Mouse (Mus musculus) midbrain, embryonic 15.5 days (tissue): ENCODE data around the gene Serpina3b. TPM values are rescaled to one million over a fixed set of nuclear protein-coding genes. Genes with fewer than 3 reads are reported as not detected.
"Not testable (repeated sequence)": the region's sequence is repeated elsewhere in the genome, so short reads cannot be mapped to it uniquely, and the experiment has no call there.

Experiments used
- ATAC-seq: fragments of 200-750 bp; cut with Nextera tagmentation; replicated peaks from 2 replicates; pipeline ENCODE4 v1.8.0; 2017; ENCODE audit warnings: moderate TSS enrichment
- H3K27ac ChIP-seq: fragments of 300-500 bp; sonication (generic); 2 replicates; pipeline ENCODE4 v1.5.1; 2015; ENCODE audit warnings: mild to moderate bottlenecking, inconsistent platforms
- H3K27me3 ChIP-seq: fragments of 300-500 bp; sonication (generic); replicated peaks from 2 replicates; pipeline ENCODE4 v1.6.1; 2015; ENCODE audit warnings: inconsistent platforms
- H3K36me3 ChIP-seq: fragments of 300-500 bp; sonication (generic); replicated peaks from 2 replicates; pipeline ENCODE4 v1.6.1; 2015; ENCODE audit warnings: inconsistent platforms
- H3K4me1 ChIP-seq: fragments of 300-500 bp; sonication (generic); 2 replicates; pipeline ENCODE4 v1.6.1; 2015; ENCODE audit warnings: inconsistent platforms
- H3K4me2 ChIP-seq: fragments of 300-500 bp; sonication (generic); 2 replicates; pipeline ENCODE4 v1.6.1; 2015; ENCODE audit warnings: inconsistent platforms, mild to moderate bottlenecking, moderate library complexity
- H3K4me3 ChIP-seq: fragments of 300-500 bp; sonication (generic); 2 replicates; pipeline ENCODE4 v1.5.1; 2015; ENCODE audit warnings: mild to moderate bottlenecking, inconsistent platforms
- H3K9ac ChIP-seq: fragments of 300-500 bp; sonication (generic); 2 replicates; pipeline ENCODE4 v1.6.1; 2015; ENCODE audit warnings: mild to moderate bottlenecking, inconsistent platforms
- H3K9me3 ChIP-seq: fragments of 300-500 bp; sonication (generic); 2 replicates; pipeline ENCODE4 v1.6.1; 2016; ENCODE audit warnings: inconsistent platforms
- WGBS: fragments of 180-500 bp; shearing (Covaris S2); methylation state at CpG from one replicate; pipeline ENCODE4 v1.1.7; 2015; ENCODE audit warnings: mixed read lengths; 5-methylcytosine and 5-hydroxymethylcytosine counted together
- polyA plus RNA-seq: library from polyadenylated mRNA; unstranded; fragments of >200 nt; fragmentation: Nextera tagmentation; extraction: Ambion mirVana; gene quantifications from 2 replicates; pipeline ENCODE4 v1.2.1, GENCODE M21; 2015

The Serpina3b gene
- not detected in 2 replicates for polyA plus RNA-seq

DNA sequence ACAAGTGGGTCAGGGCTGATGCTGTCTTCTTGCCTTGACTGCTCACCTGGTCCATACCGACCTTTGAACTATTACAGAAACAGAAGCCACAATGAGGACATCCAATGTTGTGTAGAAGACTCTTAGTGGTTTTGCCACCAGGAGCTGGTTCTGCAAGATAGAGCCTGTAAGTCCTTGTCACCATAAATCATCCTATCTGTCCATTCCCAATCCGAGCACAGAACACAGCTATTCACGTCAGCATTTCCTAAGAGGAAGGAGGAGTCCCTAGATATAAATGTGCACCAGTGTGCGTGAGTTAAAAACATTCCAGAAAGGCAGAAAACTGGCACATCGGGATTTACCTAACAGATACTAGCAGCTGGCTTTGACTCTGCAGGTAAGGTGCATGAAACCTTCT is at the start of gene Serpina3b:
TSS of gene Serpina3b (plus strand) at position 301 of the 400 bp plus-strand sequence.
- Histone ChIP-seq H3K4me3 (no peak within 1 kb of the TSS), H3K4me2 (no peak within 1 kb of the TSS), H3K4me1 (no peaks in the 10 kb centered on the region), H3K27me3 (no peaks in the 10 kb centered on the region), H3K9me3 (no peaks in the 10 kb centered on the region), H3K36me3 (no peaks in the 10 kb centered on the region), H3K27ac (no peak within 1 kb of the TSS), H3K9ac (no peak within 1 kb of the TSS)
- 86% methylated on average over 5 of the region's 5 CpGs for WGBS
- ATAC-seq: no peak

DNA sequence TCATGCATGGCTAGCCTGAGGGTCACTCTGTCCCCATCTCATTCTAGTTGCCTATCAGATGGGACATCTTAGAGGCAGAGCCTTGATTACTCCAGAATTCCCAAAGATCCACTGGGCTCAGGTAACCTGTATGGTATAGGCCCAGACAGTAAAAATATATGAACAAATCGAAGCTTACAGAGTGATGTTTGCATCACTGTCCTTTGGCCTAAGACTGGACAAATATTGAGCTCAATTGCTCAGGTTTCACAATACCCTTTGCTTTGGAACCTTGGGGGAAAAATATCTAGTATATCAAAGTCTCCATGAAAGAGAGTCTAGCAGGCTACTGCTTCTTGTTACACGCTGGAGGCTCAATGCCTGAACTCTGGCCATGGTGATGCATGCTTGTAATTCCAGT is 37.7 kb upstream of the Serpina3b start:
- ATAC-seq: no peak
- no peak overlapping the region for H3K4me2 ChIP-seq
- WGBS: 69% methylated on average over 2 of the region's 2 CpGs

GRCm38 (mm10) chr12:104091303-104091702 is 36.5 kb upstream of the Serpina3b start:
- no peaks in the 10 kb centered on the region for H3K36me3 ChIP-seq
- 81% methylated on average over 1 of the region's 1 CpGs for WGBS
- no peak overlapping the region for H3K27ac ChIP-seq
- H3K9me3 ChIP-seq: no peaks in the 10 kb centered on the region
- no peaks in the 10 kb centered on the region for H3K4me1 ChIP-seq
- no peak overlapping the region for H3K4me3 ChIP-seq
- no peak for ATAC-seq
- no peak overlapping the region for H3K9ac ChIP-seq
- no peak overlapping the region for H3K4me2 ChIP-seq
- H3K27me3 ChIP-seq: no peaks in the 10 kb centered on the region

More for the DNA sequence above, 37.7 kb upstream of the Serpina3b start:
- H3K9ac ChIP-seq: no peak overlapping the region
- no peaks in the 10 kb centered on the region for H3K27me3 ChIP-seq
- H3K27ac ChIP-seq: no peak overlapping the region
- H3K36me3 ChIP-seq: no peaks in the 10 kb centered on the region
- no peak overlapping the region for H3K4me3 ChIP-seq
- no peaks in the 10 kb centered on the region for H3K4me1 ChIP-seq
- no peaks in the 10 kb centered on the region for H3K9me3 ChIP-seq

GRCm38 (mm10) chr12:104100768-104101167 is 27.0 kb upstream of the Serpina3b start, which contains the start of gene Serpina5:
TSS of gene Serpina5 (plus strand) at chr12:104101113.
- no peaks in the 10 kb centered on the region for H3K4me1 ChIP-seq
- H3K36me3 ChIP-seq: no peaks in the 10 kb centered on the region
- H3K9me3 ChIP-seq: no peaks in the 10 kb centered on the region
- H3K9ac ChIP-seq: no peak within 1 kb of the TSS
- H3K4me2 ChIP-seq: no peak within 1 kb of the TSS
- no peak for ATAC-seq
- WGBS: 90% methylated on average over 6 of the region's 6 CpGs
- H3K27ac ChIP-seq: no peak within 1 kb of the TSS
- no peak within 1 kb of the TSS for H3K4me3 ChIP-seq
- H3K27me3 ChIP-seq: no peaks in the 10 kb centered on the region

- no peak for ATAC-seq
- H3K36me3 ChIP-seq: no peaks in the 10 kb centered on the region
- no peaks in the 10 kb centered on the region for H3K27me3 ChIP-seq
- no peak overlapping the region for H3K4me2 ChIP-seq
- no peaks in the 10 kb centered on the region for H3K4me1 ChIP-seq
- no peak overlapping the region for H3K9ac ChIP-seq
- H3K9me3 ChIP-seq: no peaks in the 10 kb centered on the region
- no peak overlapping the region for H3K4me3 ChIP-seq
- no peak overlapping the region for H3K27ac ChIP-seq
These were observed 21.9 kb upstream of the Serpina3b start for GRCm38 (mm10) chr12:104105847-104106246.

- no peaks in the 10 kb centered on the region for H3K27me3 ChIP-seq
These were observed 20.9 kb upstream of the Serpina3b start for GRCm38 (mm10) chr12:104106919-104107318.

DNA sequence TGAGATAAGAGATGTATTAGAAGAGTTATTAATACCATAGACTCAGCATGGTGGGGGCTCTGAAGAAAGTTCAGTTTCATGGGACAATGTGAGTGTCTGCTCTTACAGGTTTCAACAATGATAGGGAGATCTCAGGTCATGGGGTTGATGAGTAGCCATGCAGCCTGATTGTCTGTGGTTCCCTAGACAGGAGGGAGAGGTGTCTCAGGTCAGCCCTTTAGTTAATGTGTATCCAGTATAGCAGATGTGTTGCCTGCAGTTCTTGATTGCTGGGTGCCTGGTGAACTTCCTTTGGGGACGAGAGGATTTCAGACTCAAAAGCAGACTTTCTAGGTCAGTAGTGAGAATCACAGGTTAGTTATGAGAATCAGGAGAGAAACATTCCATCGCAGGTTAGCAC is 19.3 kb upstream of the Serpina3b start:
- no peak overlapping the region for H3K4me2 ChIP-seq
- no peaks in the 10 kb centered on the region for H3K9me3 ChIP-seq
- 92% methylated on average over 2 of the region's 2 CpGs for WGBS
- H3K4me1 ChIP-seq: no peaks in the 10 kb centered on the region
- H3K36me3 ChIP-seq: no peaks in the 10 kb centered on the region
- H3K27me3 ChIP-seq: no peaks in the 10 kb centered on the region
- ATAC-seq: no peak
- H3K9ac ChIP-seq: no peak overlapping the region
- H3K27ac ChIP-seq: no peak overlapping the region
- no peak overlapping the region for H3K4me3 ChIP-seq

More at GRCm38 (mm10) chr12:104106919-104107318, 20.9 kb upstream of the Serpina3b start:
- Histone ChIP-seq H3K4me3 (no peak overlapping the region), H3K4me1 (no peaks in the 10 kb centered on the region), H3K27ac (no peak overlapping the region), H3K4me2 (no peak overlapping the region), H3K36me3 (no peaks in the 10 kb centered on the region), H3K9ac (no peak overlapping the region), H3K9me3 (no peaks in the 10 kb centered on the region)
- ATAC-seq: no peak

DNA sequence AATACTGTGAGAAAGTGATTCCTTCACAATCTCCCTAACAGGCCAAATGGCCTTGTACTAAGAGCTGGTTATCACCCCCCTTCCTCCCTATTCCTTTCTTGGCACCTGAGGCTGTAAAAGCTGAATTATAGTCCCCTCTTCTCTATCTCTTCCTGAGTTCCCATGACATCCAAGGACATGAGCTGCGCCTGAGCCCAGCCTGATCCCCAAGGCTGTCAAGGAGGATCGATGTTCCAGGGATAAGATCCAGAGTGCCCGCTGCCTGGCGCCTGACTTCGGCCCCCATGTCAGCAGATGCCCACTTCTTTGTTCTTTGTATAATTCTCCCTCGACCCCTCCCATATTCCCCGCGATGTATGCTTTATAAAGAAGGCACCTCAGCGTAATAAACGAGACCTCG is 15.5 kb upstream of the Serpina3b start, which contains the start of gene Serpina3a:
TSS of gene Serpina3a (plus strand) at position 392 of the 400 bp plus-strand sequence.
- H3K9ac ChIP-seq, ATAC-seq, H3K36me3 ChIP-seq, H3K27ac ChIP-seq, H3K4me1 ChIP-seq, H3K9me3 ChIP-seq, H3K4me2 ChIP-seq, H3K27me3 ChIP-seq, H3K4me3 ChIP-seq: not testable (repeated sequence)
- WGBS: 91% methylated on average over 11 of the region's 11 CpGs

DNA sequence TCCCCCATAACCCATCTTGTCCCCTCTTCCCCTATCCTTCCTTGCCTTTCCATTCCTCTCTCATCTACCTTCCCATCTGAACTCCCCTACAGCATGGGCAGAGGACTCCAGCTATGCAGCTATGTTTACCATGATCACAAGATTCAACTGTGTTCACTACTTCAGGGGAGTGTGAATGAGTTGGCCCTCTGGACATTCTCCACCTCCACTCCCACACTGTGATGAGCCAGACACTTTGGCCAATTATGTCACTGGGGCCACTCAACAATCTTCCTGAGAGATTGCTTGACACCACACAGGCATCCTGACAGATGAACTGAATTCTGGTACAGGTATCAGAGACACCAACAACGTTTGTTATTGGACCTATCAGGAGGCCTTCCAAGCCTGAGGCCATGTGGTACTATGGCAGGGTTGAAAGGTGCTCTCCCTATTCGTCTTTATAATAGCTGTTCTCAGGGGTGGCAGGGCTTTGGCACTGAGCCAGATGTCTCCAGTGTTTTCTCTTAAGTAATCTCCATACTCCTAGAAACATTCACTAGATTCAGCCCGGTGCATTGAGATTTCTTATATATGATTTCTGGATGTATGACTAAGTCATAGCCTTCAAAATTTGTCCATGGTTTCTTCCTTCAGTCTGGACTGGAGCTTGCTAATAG is 12.7 kb upstream of the Serpina3b start:
- no peaks in the 10 kb centered on the region for H3K4me1 ChIP-seq
- no peak overlapping the region for H3K4me3 ChIP-seq
- H3K9me3 ChIP-seq: no peaks in the 10 kb centered on the region
- ATAC-seq: no peak
- 54% methylated on average over 3 of the region's 3 CpGs for WGBS
- H3K36me3 ChIP-seq: no peaks in the 10 kb centered on the region
- H3K27ac ChIP-seq: no peak overlapping the region
- H3K27me3 ChIP-seq: no peaks in the 10 kb centered on the region
- no peak overlapping the region for H3K4me2 ChIP-seq
- no peak overlapping the region for H3K9ac ChIP-seq

DNA sequence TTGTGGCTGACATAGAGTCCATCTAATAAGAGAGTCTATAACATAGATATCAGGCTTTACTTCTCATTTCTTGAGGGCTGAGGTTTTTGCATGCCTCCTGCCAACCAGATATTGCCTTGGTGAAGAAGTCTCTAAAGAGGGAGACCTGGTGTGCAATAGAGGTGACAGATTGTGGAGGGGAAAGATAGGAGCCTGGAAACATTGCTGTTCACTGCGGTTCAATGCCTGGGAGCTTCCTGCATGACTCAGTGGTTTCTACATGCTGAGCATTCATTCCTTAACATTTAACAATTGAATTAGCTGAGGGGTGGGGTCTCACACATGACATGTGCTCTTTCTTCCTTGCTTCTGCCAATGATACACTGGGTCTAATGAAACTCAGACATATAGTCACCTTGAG is 4.7 kb upstream of the Serpina3b start:
- 91% methylated on average over 1 of the region's 1 CpGs for WGBS
- no peaks in the 10 kb centered on the region for H3K4me1 ChIP-seq

DNA sequence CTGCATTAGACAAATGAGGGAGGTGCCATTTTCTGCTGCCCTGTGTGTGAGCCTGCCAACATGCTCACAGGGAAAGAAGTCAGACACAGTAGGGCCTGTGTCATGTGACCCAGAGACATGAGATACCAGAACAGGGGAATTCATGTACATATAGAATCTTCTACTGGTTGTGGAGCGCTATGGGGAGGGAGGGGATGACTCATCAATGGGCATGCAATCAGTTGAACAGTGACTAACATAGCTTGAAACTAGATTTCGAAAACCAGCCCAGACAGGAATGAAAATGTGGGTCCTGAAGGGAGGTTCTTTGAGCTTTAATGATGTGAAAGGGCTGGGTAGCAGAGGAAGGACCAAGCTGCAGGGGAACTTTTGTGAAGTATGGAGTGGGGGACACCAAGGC is 3.8 kb upstream of the Serpina3b start:
- Histone ChIP-seq H3K27me3 (no peaks in the 10 kb centered on the region), H3K9me3 (no peaks in the 10 kb centered on the region), H3K4me2 (no peak overlapping the region), H3K4me1 (no peaks in the 10 kb centered on the region), H3K4me3 (no peak overlapping the region), H3K27ac (no peak overlapping the region), H3K36me3 (no peaks in the 10 kb centered on the region), H3K9ac (no peak overlapping the region)
- WGBS: 88% methylated on average over 2 of the region's 2 CpGs
- no peak for ATAC-seq

More for the DNA sequence above, 4.7 kb upstream of the Serpina3b start:
- H3K9me3 ChIP-seq: no peaks in the 10 kb centered on the region
- ATAC-seq: no peak
- no peak overlapping the region for H3K9ac ChIP-seq
- H3K4me2 ChIP-seq: no peak overlapping the region
- H3K36me3 ChIP-seq: no peaks in the 10 kb centered on the region
- no peak overlapping the region for H3K4me3 ChIP-seq
- H3K27ac ChIP-seq: no peak overlapping the region
- H3K27me3 ChIP-seq: no peaks in the 10 kb centered on the region

GRCm38 (mm10) chr12:104125021-104125560 is 2.7 kb upstream of the Serpina3b start:
- Histone ChIP-seq H3K27me3 (no peaks in the 10 kb centered on the region), H3K9ac (no peak overlapping the region), H3K9me3 (no peaks in the 10 kb centered on the region), H3K4me1 (no peaks in the 10 kb centered on the region), H3K4me3 (no peak overlapping the region), H3K36me3 (no peaks in the 10 kb centered on the region), H3K4me2 (no peak overlapping the region), H3K27ac (no peak overlapping the region)
- no peak for ATAC-seq
- 83% methylated on average over 5 of the region's 5 CpGs for WGBS

GRCm38 (mm10) chr12:104131041-104131440 is 3.2 kb downstream of the Serpina3b start:
- H3K9me3 ChIP-seq: no peaks in the 10 kb centered on the region
- no peaks in the 10 kb centered on the region for H3K36me3 ChIP-seq
- ATAC-seq: no peak
- no peaks in the 10 kb centered on the region for H3K27me3 ChIP-seq
- no peak overlapping the region for H3K9ac ChIP-seq
- no peaks in the 10 kb centered on the region for H3K4me1 ChIP-seq
- no peak overlapping the region for H3K27ac ChIP-seq
- no peak overlapping the region for H3K4me3 ChIP-seq
- no peak overlapping the region for H3K4me2 ChIP-seq
